Mouse (Mus musculus): ENCODE measurements around the gene Fam234b.

GRCm38 (mm10) chr6:135162311-135162710 is 35.5 kb upstream of the Fam234b start:
- TF ChIP-seq CTCF (IDR thresholded peaks at IDR 0.05): no peak
- no peak for TF ChIP-seq EP300 (IDR thresholded peaks at IDR 0.05)

Measured in lung, postnatal 0 days (tissue).